Mouse (Mus musculus) heart, embryonic 16.5 days (tissue): ENCODE data around the gene Sun1. TPM values are rescaled to one million over a fixed set of nuclear protein-coding genes. Genes with fewer than 3 reads are reported as not detected.

Experiments used
- ATAC-seq: fragments of 200-750 bp; cut with Nextera tagmentation; replicated peaks from 2 replicates; pipeline ENCODE4 v1.8.0; 2017; ENCODE audit warnings: moderate number of reproducible peaks; ENCODE audit not compliant: insufficient read depth, low FRiP score; ENCODE audit errors: extremely low read depth
- H3K27ac ChIP-seq: fragments of 300-500 bp; sonication (generic); 2 replicates; pipeline ENCODE4 v1.5.1; 2014; ENCODE audit warnings: mild to moderate bottlenecking, low read length, control low read depth, moderate library complexity
- H3K27me3 ChIP-seq: fragments of 300-500 bp; sonication (generic); 2 replicates; pipeline ENCODE4 v1.6.1; 2014; ENCODE audit warnings: low read length, mixed read lengths; ENCODE audit not compliant: control insufficient read depth, insufficient read depth
- H3K36me3 ChIP-seq: fragments of 300-500 bp; sonication (generic); 2 replicates; pipeline ENCODE4 v1.6.1; 2014; ENCODE audit not compliant: control insufficient read depth, insufficient read depth
- H3K4me1 ChIP-seq: fragments of 300-500 bp; sonication (generic); 2 replicates; pipeline ENCODE4 v1.6.1; 2014; ENCODE audit warnings: low read length, mixed read lengths; ENCODE audit not compliant: control insufficient read depth, insufficient read depth
- H3K4me2 ChIP-seq: fragments of 300-500 bp; sonication (generic); 2 replicates; pipeline ENCODE4 v1.6.1; 2014; ENCODE audit warnings: low read depth, mild to moderate bottlenecking, control low read depth, low read length
- H3K4me3 ChIP-seq: fragments of 300-500 bp; sonication (generic); 2 replicates; pipeline ENCODE4 v1.5.1; 2014; ENCODE audit warnings: mild to moderate bottlenecking, control low read depth, low read length
- H3K9ac ChIP-seq: fragments of 300-500 bp; sonication (generic); 2 replicates; pipeline ENCODE4 v1.6.1; 2014; ENCODE audit warnings: low read length, control low read depth
- H3K9me3 ChIP-seq: fragments of 300-500 bp; sonication (generic); replicated peaks from 2 replicates; pipeline ENCODE4 v1.6.1; 2016; ENCODE audit warnings: low read length; ENCODE audit not compliant: control insufficient read depth
- WGBS: fragments of 180-500 bp; shearing (Covaris S2); extraction: QIAGEN DNeasy Blood & Tissue Kit; methylation state at CpG from one replicate; pipeline ENCODE4 v1.1.7; 2014; 5-methylcytosine and 5-hydroxymethylcytosine counted together
- polyA plus RNA-seq: library from polyadenylated mRNA; unstranded; fragments of >200 nt; fragmentation: Nextera tagmentation; extraction: Ambion mirVana; gene quantifications from 2 replicates; pipeline ENCODE4 v1.2.1, GENCODE M21; 2015

The Sun1 gene
- polyA plus RNA-seq = 35.7 and 41.5 TPM in 2 replicates

DNA sequence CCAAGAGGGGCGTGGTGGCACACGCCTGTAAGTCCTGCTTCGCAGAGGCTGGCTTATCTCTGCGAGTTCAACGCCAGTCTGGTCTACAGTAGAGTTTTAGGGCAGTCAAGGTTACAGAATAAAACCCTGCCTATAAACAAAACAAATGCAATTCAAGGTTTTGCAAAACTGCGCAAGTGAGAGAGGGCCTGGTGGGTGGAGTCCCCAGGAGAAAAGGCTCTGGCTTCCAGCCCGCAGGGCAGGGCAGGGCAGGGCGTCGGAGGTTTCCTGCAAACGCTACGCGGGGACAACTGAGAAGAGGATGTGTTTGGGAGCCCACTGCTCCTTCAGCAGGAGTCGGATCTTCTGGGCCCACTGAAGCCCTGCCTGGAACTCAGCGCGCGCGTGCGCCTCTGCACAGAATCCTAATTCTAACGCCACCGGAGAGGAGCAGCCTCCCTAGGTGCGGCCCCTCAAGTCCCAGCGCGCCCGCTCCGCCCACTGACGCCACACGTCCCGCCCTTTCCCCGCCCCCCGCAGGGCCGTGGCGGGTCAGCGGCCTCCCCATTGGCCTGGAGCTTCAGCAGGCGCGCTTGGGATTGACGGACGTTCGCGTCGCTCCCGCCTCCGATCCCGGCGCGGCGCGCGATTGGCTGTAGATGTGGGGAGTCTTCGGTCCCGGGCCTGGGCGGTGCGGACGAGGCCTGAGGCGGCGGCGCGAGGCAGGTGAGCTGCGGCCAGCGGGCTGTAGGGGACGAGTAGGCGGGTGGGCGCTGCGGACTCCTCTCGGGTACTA is at the start of gene Sun1:
Gene Sun1 (plus strand): TSS at position 643 of the 775 bp plus-strand sequence.
- no peaks in the 10 kb centered on the region for H3K9me3 ChIP-seq
- H3K36me3 ChIP-seq = no peaks in the 10 kb centered on the region
- H3K27ac ChIP-seq = peak within 1 kb of the TSS; percentile 88
- ATAC-seq = peak; percentile 97
- H3K4me2 ChIP-seq = peak within 1 kb of the TSS; percentile 82
- peak within 1 kb of the TSS; percentile 81 for H3K4me3 ChIP-seq
- peak within 1 kb of the TSS; percentile 86 for H3K9ac ChIP-seq
- 1% methylated on average over 64 of the region's 64 CpGs for WGBS
- H3K27me3 ChIP-seq = no peaks in the 10 kb centered on the region
- H3K4me1 ChIP-seq = peaks cover 20% of the 10 kb centered on the region

GRCm38 (mm10) chr5:139160899-139161298 is 39.5 kb upstream of the Sun1 start:
- H3K9ac ChIP-seq = no peak overlapping the region
- no peak overlapping the region for H3K27ac ChIP-seq
- H3K36me3 ChIP-seq = peaks cover 10% of the 10 kb centered on the region
- no peaks in the 10 kb centered on the region for H3K9me3 ChIP-seq
- ATAC-seq = no peak
- H3K27me3 ChIP-seq = no peaks in the 10 kb centered on the region
- no peak overlapping the region for H3K4me3 ChIP-seq
- WGBS = 79% methylated on average over 8 of the region's 8 CpGs
- H3K4me1 ChIP-seq = no peaks in the 10 kb centered on the region
- H3K4me2 ChIP-seq = no peak overlapping the region

- 0 out of 2 replicates have a peak, but pooled peaks have one; percentile 29 for ATAC-seq
- Histone ChIP-seq H3K4me3 (no peak overlapping the region), H3K36me3 (peaks cover 10% of the 10 kb centered on the region), H3K9ac (no peak overlapping the region), H3K27ac (no peak overlapping the region; the same call in 1 of the 2 replicates), H3K4me1 (no peaks in the 10 kb centered on the region; the same call in 1 of the 2 replicates), H3K4me2 (no peak overlapping the region), H3K9me3 (no peaks in the 10 kb centered on the region), H3K27me3 (no peaks in the 10 kb centered on the region)
- 61% methylated on average over 10 of the region's 10 CpGs for WGBS
Observed at GRCm38 (mm10) chr5:139161632-139162031, 38.8 kb upstream of the Sun1 start.

- 58% methylated on average over 6 of the region's 6 CpGs for WGBS
- H3K9ac ChIP-seq = no peak overlapping the region
- peak; percentile 56 for ATAC-seq
- H3K27me3 ChIP-seq = no peaks in the 10 kb centered on the region
- no peak overlapping the region for H3K4me2 ChIP-seq
- H3K4me3 ChIP-seq = no peak overlapping the region
- peak overlapping the region; percentile 30 for H3K27ac ChIP-seq
- H3K36me3 ChIP-seq = peaks cover 18% of the 10 kb centered on the region
- peaks cover 3% of the 10 kb centered on the region for H3K4me1 ChIP-seq
- H3K9me3 ChIP-seq = no peaks in the 10 kb centered on the region
Observed at GRCm38 (mm10) chr5:139166781-139167361, 33.6 kb upstream of the Sun1 start.

DNA sequence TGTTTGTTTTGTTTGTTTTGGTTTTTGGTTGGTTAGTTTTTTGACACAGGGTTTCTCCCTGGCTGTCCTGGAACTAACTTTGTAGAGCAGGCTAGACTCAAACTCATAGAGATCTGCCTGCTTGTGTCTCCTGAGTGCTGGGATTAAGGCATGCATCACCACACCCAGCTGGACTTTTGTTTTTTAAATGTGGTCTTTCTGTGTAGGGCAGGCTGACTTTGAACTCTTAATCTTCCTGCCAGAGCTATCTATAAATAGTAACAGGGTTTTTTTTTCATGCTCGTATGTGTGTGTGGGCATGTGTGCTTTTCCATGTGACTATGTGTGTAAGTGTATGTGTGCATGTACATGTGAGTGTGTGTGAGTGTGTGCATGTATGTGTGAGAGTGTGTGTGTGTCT is 32.9 kb upstream of the Sun1 start:
- no peak overlapping the region for H3K9ac ChIP-seq
- peaks cover 18% of the 10 kb centered on the region for H3K36me3 ChIP-seq
- H3K27me3 ChIP-seq = no peaks in the 10 kb centered on the region
- 29% methylated on average over 1 of the region's 1 CpGs for WGBS
- no peak for ATAC-seq
- no peaks in the 10 kb centered on the region for H3K9me3 ChIP-seq
- H3K4me3 ChIP-seq = no peak overlapping the region
- peaks cover 3% of the 10 kb centered on the region for H3K4me1 ChIP-seq
- H3K4me2 ChIP-seq = no peak overlapping the region
- no peak overlapping the region for H3K27ac ChIP-seq

GRCm38 (mm10) chr5:139171929-139172328 is 28.5 kb upstream of the Sun1 start:
- Histone ChIP-seq H3K4me2 (no peak overlapping the region), H3K4me1 (peaks cover 8% of the 10 kb centered on the region; the same call in 1 of the 2 replicates), H3K27me3 (no peaks in the 10 kb centered on the region), H3K27ac (no peak overlapping the region), H3K9ac (no peak overlapping the region), H3K9me3 (no peaks in the 10 kb centered on the region), H3K4me3 (no peak overlapping the region), H3K36me3 (peaks cover 10% of the 10 kb centered on the region; the same call in 1 of the 2 replicates)
- ATAC-seq = no peak
- WGBS = 85% methylated on average over 4 of the region's 4 CpGs

DNA sequence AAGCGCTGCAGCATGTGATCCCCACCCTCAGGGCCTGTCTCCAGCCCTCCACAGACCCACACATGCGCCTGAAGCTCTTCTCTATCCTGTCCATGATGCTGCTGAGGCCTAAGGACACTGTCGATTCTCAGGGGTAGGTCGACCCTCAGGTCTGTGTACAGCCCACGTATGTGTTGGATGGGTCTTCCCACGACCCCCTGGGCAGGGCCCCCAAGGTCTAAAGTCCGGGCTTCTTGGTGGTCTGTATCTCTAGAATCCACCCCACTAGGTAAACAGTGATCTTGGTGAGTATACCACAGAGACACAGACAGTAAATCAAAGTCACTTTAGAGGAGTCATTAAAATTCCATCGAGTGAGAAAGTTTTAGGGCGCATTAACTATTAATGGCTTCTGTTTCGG is 26.3 kb upstream of the Sun1 start:
- peaks cover 10% of the 10 kb centered on the region; the same call in 1 of the 2 replicates for H3K36me3 ChIP-seq
- peaks cover 5% of the 10 kb centered on the region; the same call in 1 of the 2 replicates for H3K4me1 ChIP-seq
- ATAC-seq = no peak
- H3K27ac ChIP-seq = peak overlapping the region; percentile 29; the same call in 1 of the 2 replicates
- no peak overlapping the region for H3K4me3 ChIP-seq
- H3K9ac ChIP-seq = 0 out of 2 replicates have a peak overlapping the region, but pooled peaks have one; percentile 20
- WGBS = 64% methylated on average over 10 of the region's 10 CpGs
- no peak overlapping the region for H3K4me2 ChIP-seq
- no peaks in the 10 kb centered on the region for H3K27me3 ChIP-seq
- no peaks in the 10 kb centered on the region for H3K9me3 ChIP-seq

- Histone ChIP-seq H3K27me3 (no peaks in the 10 kb centered on the region), H3K9me3 (no peaks in the 10 kb centered on the region), H3K36me3 (peaks cover 10% of the 10 kb centered on the region; the same call in 1 of the 2 replicates), H3K9ac (no peak overlapping the region), H3K4me3 (no peak overlapping the region), H3K27ac (peak overlapping the region; percentile 29; the same call in 1 of the 2 replicates), H3K4me2 (no peak overlapping the region), H3K4me1 (peaks cover 5% of the 10 kb centered on the region; the same call in 1 of the 2 replicates)
- ATAC-seq = peak; percentile 39; the same call in 1 of the 2 replicates
- 58% methylated on average over 10 of the region's 10 CpGs for WGBS
Observed at GRCm38 (mm10) chr5:139174556-139175547, 25.6 kb upstream of the Sun1 start.
